ENCODE assay signal across 24 mouse cellular contexts in the genomic region with DNA sequence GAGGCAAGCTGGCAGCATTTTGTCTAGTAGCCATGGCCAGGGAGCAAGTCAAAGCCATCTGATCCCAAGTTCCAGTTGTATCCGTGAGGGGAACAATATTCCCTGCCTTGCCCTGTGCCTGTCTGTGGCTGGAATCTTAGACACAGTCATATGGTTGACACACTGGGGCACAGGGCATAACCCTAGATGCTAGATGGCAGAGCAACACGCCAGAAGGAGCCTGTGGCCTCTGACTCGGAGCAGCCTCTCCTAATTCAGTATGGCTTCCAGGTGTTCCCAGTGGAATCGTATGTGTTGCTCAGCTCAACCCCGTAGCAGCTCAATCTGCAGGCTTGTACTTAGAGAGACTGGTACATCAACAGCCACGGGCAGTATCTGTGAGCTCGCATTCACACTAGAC. TPM values are rescaled to one million over a fixed set of nuclear protein-coding genes. Genes with fewer than 3 reads are reported as not detected.
A peak's percentile ranks its signal among the peaks of the same experiment; 100 is the strongest.
DNase-seq lines count a peak whose midpoint lies in the region; ATAC-seq and TF ChIP-seq lines count a peak whose summit lies in the region.
"Had no signal": no experiment of that assay in that cellular context is flagged by ENCODE, and none has a peak within 500 bp of the region (broad histone marks: within the 10 kb centered on the region; RNA-seq: fewer than 3 reads in every experiment).

No protein-coding gene starts in this region.

- H3K4me2 ChIP-seq in kidney, embryonic 15.5 days, result no peak overlapping the region
- no peak overlapping the region for H3K4me2 ChIP-seq in midbrain, postnatal 0 days (ENCODE audit: low read depth, low read length, poor library complexity, severe bottlenecking)
- H3K4me2 ChIP-seq in stomach, embryonic 16.5 days (ENCODE audit: low read depth, low read length), result no peak overlapping the region
- H3K4me2 ChIP-seq in hindbrain, embryonic 13.5 days, result no peak overlapping the region
- H3K4me2 ChIP-seq: forebrain, embryonic 15.5 days; heart, embryonic 11.5 days; hindbrain, embryonic 15.5 days; limb, embryonic 13.5 days; liver, embryonic 11.5 days; midbrain, embryonic 12.5 days had no signal

- H3K27ac ChIP-seq in kidney, embryonic 15.5 days, result peak overlapping the region; percentile 77; the same call in 1 of the 2 replicates
- peak overlapping the region; percentile 67; the same call in 1 of the 2 replicates for H3K27ac ChIP-seq in midbrain, embryonic 10.5 days (replicated peaks)
- H3K27ac ChIP-seq in midbrain, postnatal 0 days (ENCODE audit: low read depth, low read length), result no peak overlapping the region
- peak overlapping the region; percentile 22; the same call in 1 of the 2 replicates for H3K27ac ChIP-seq in stomach, embryonic 16.5 days (ENCODE audit: low read length)
- no peak overlapping the region for H3K27ac ChIP-seq in hindbrain, embryonic 13.5 days
- H3K27ac ChIP-seq: embryonic facial prominence, embryonic 12.5 days; forebrain, embryonic 15.5 days; hindbrain, embryonic 15.5 days; left cerebral cortex, adult 2 months; limb, embryonic 13.5 days; midbrain, embryonic 12.5 days had no signal

- H3K36me3 ChIP-seq in kidney, embryonic 15.5 days, result no peaks in the 10 kb centered on the region
- H3K36me3 ChIP-seq in midbrain, embryonic 10.5 days, result no peaks in the 10 kb centered on the region
- no peaks in the 10 kb centered on the region for H3K36me3 ChIP-seq in midbrain, postnatal 0 days (ENCODE audit: insufficient read depth, low read length)
- no peaks in the 10 kb centered on the region for H3K36me3 ChIP-seq in stomach, embryonic 16.5 days (ENCODE audit: control insufficient read depth, insufficient read depth, low read length)
- H3K36me3 ChIP-seq in hindbrain, embryonic 13.5 days, result no peaks in the 10 kb centered on the region
- H3K36me3 ChIP-seq: embryonic facial prominence, embryonic 12.5 days; forebrain, embryonic 15.5 days; G1E; hindbrain, embryonic 15.5 days; limb, embryonic 13.5 days; midbrain, embryonic 12.5 days had no signal

- no peak overlapping the region for H3K4me3 ChIP-seq in kidney, embryonic 15.5 days (replicated peaks)
- H3K4me3 ChIP-seq in midbrain, embryonic 10.5 days, result no peak overlapping the region
- no peak overlapping the region for H3K4me3 ChIP-seq in midbrain, postnatal 0 days (ENCODE audit: low read depth, low read length)
- H3K4me3 ChIP-seq in stomach, embryonic 16.5 days (replicated peaks; ENCODE audit: low read length), result no peak overlapping the region
- H3K4me3 ChIP-seq in hindbrain, embryonic 13.5 days, result no peak overlapping the region
- H3K4me3 ChIP-seq: embryonic facial prominence, embryonic 12.5 days; forebrain, embryonic 15.5 days; hindbrain, embryonic 15.5 days; left cerebral cortex, adult 2 months; limb, embryonic 13.5 days; midbrain, embryonic 12.5 days had no signal

- TF ChIP-seq CTCF in midbrain, postnatal 0 days (IDR thresholded peaks at IDR 0.05), result no peak

- H3K4me1 ChIP-seq in kidney, embryonic 15.5 days, result peaks cover 41% of the 10 kb centered on the region
- peaks cover 32% of the 10 kb centered on the region for H3K4me1 ChIP-seq in midbrain, embryonic 10.5 days
- H3K4me1 ChIP-seq in midbrain, postnatal 0 days (ENCODE audit: insufficient read depth, low read length), result 0 out of 2 replicates have a peak, but pooled peaks cover 4% of the 10 kb centered on the region
- peaks cover 7% of the 10 kb centered on the region for H3K4me1 ChIP-seq in stomach, embryonic 16.5 days (ENCODE audit: control insufficient read depth, insufficient read depth, low read length)
- peaks cover 21% of the 10 kb centered on the region for H3K4me1 ChIP-seq in hindbrain, embryonic 13.5 days (replicated peaks)
- H3K4me1 ChIP-seq: forebrain, embryonic 15.5 days had no signal

- H3K9me3 ChIP-seq in kidney, embryonic 15.5 days (replicated peaks), result no peaks in the 10 kb centered on the region
- no peaks in the 10 kb centered on the region for H3K9me3 ChIP-seq in midbrain, embryonic 10.5 days (replicated peaks)
- no peaks in the 10 kb centered on the region for H3K9me3 ChIP-seq in midbrain, postnatal 0 days (ENCODE audit: low read length)
- H3K9me3 ChIP-seq in stomach, embryonic 16.5 days (replicated peaks; ENCODE audit: control insufficient read depth, low read length), result no peaks in the 10 kb centered on the region
- no peaks in the 10 kb centered on the region for H3K9me3 ChIP-seq in hindbrain, embryonic 13.5 days
- H3K9me3 ChIP-seq: embryonic facial prominence, embryonic 12.5 days; forebrain, embryonic 15.5 days; hindbrain, embryonic 15.5 days; limb, embryonic 13.5 days; midbrain, embryonic 12.5 days had no signal

- 76% methylated on average over 7 of the region's 7 CpGs for WGBS in kidney, embryonic 15.5 days
- WGBS in midbrain, embryonic 10.5 days, result 75% methylated on average over 7 of the region's 7 CpGs
- 86% methylated on average over 7 of the region's 7 CpGs for WGBS in midbrain, postnatal 0 days
- 76% methylated on average over 7 of the region's 7 CpGs for WGBS in stomach, embryonic 16.5 days
- 80% methylated on average over 7 of the region's 7 CpGs for WGBS in hindbrain, embryonic 13.5 days

- H3K9ac ChIP-seq in kidney, embryonic 15.5 days, result no peak overlapping the region
- H3K9ac ChIP-seq in midbrain, postnatal 0 days (replicated peaks; ENCODE audit: low read length, poor library complexity, severe bottlenecking), result no peak overlapping the region
- no peak overlapping the region for H3K9ac ChIP-seq in stomach, embryonic 16.5 days (ENCODE audit: low read length)
- H3K9ac ChIP-seq in hindbrain, embryonic 13.5 days, result no peak overlapping the region
- H3K9ac ChIP-seq: embryonic facial prominence, embryonic 12.5 days; forebrain, embryonic 15.5 days; hindbrain, embryonic 15.5 days; limb, embryonic 13.5 days; midbrain, embryonic 12.5 days had no signal

- H3K27me3 ChIP-seq in kidney, embryonic 15.5 days, result no peaks in the 10 kb centered on the region
- no peaks in the 10 kb centered on the region for H3K27me3 ChIP-seq in midbrain, embryonic 10.5 days (ENCODE audit: low read depth, poor library complexity, severe bottlenecking)
- no peaks in the 10 kb centered on the region for H3K27me3 ChIP-seq in midbrain, postnatal 0 days (ENCODE audit: insufficient read depth, low read length)
- H3K27me3 ChIP-seq in stomach, embryonic 16.5 days (ENCODE audit: control insufficient read depth, insufficient read depth, low read length), result no peaks in the 10 kb centered on the region
- H3K27me3 ChIP-seq in hindbrain, embryonic 13.5 days, result no peaks in the 10 kb centered on the region
- H3K27me3 ChIP-seq: forebrain, embryonic 15.5 days; hindbrain, embryonic 15.5 days; limb, embryonic 13.5 days had no signal

- peak; percentile 15 for DNase-seq in embryo, embryonic 9.5 days (ENCODE audit: extremely low spot score)
- no peak for DNase-seq in embryo, embryonic 11 days
- no peak for DNase-seq in kidney, adult 18-20 months
- DNase-seq in midbrain, embryonic 10.5 days (ENCODE audit: low spot score), result no peak
- DNase-seq in midbrain, postnatal 0 days (ENCODE audit: low spot score), result no peak
- DNase-seq: adrenal gland, postnatal 10 days; cerebellum, adult 11-12 months; cerebellum, adult 9-11 months; kidney, adult 11 months; kidney, postnatal 25 days; thymus, postnatal 14 days had no signal

- no peak for ATAC-seq in kidney, embryonic 15.5 days (replicated peaks; ENCODE audit: low FRiP score)
- no peak for ATAC-seq in midbrain, postnatal 0 days (ENCODE audit: low FRiP score)
- no peak for ATAC-seq in stomach, embryonic 16.5 days (ENCODE audit: insufficient read depth, low FRiP score)
- no peak for ATAC-seq in hindbrain, embryonic 13.5 days (ENCODE audit: low FRiP score)
- ATAC-seq: forebrain, embryonic 15.5 days; inflammation-experienced regulatory T-cells, adult 6 months had no signal

RNA-seq across cellular contexts. Expression of a gene that starts 46.7 kb away (rescaled TPM):
- polyA plus RNA-seq in kidney, embryonic 15.5 days (2015; fragmentation: Nextera tagmentation; extraction: Ambion mirVana), result 9.0 and 10.6 TPM in 2 replicates
- polyA plus RNA-seq in midbrain, embryonic 10.5 days (2016; fragmentation: Nextera tagmentation; extraction: Ambion mirVana), result 6.5 and 7.8 TPM in 2 replicates
- total RNA-seq in midbrain, postnatal 0 days (2014; rRNA removed), result 0.82 and 2.0 TPM in 2 replicates
- polyA plus RNA-seq in midbrain, postnatal 0 days (2015; fragmentation: Nextera tagmentation; extraction: Ambion mirVana), result 1.1 and 1.6 TPM in 2 replicates
- 30.7 and 38.4 TPM in 2 replicates for polyA plus RNA-seq in stomach, embryonic 16.5 days (2015; fragmentation: Nextera tagmentation; extraction: Ambion mirVana)
- 1.1 and 1.5 TPM in 2 replicates for polyA plus RNA-seq in hindbrain, embryonic 13.5 days (2015; fragmentation: Nextera tagmentation; extraction: Ambion mirVana)
- total RNA-seq: G1E had no signal
- polyA plus RNA-seq: G1E had no signal

Comparison
In these comparisons a context has a peak if more than half of its experiments do, and no peak if none do; other contexts are left out.
1. H3K27ac ChIP-seq: peak in kidney, embryonic 15.5 days (single experiment), midbrain, embryonic 10.5 days (single experiment) and stomach, embryonic 16.5 days (single experiment); none in midbrain, postnatal 0 days (single experiment) and hindbrain, embryonic 13.5 days (single experiment).